Mouse (Mus musculus) ES-Bruce4 (cell line): ENCODE results near the gene Sept5.

Experiments
- CTCF ChIP-seq: IDR thresholded peaks from one replicate; pipeline ENCODE4 v1.8.1; 2011; ENCODE audit warnings: low read depth, low read length
- EP300 ChIP-seq: IDR thresholded peaks from 2 replicates; pipeline ENCODE4 v1.6.1; 2011; ENCODE audit warnings: low read depth, low read length; ENCODE audit not compliant: insufficient read depth

DNA sequence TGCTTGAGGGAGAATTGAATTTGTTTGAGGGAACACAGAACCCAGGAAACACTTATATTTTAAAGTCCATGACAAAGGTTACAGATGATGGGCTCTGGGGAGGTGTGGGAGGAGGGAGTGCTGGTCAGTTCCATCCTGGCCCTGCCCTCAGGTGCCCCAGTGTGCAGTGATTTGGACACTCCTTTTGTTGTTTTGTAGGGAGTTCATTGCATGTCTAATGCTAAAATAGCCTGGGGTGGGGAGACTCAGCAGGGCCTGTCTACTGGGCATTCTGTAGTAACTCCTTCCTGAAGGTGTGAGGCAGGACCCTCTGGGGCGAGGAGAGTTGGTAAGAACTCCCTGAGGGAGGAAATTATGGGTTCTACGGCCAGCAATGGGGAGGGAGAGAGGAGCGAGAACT, 7.0 kb upstream of the Sept5 start:
- TF ChIP-seq CTCF (no peak), EP300 (no peak)
